Mouse (Mus musculus): ENCODE measurements around the gene 9430038I01Rik. TPM values are rescaled to one million over a fixed set of nuclear protein-coding genes. Genes with fewer than 3 reads are reported as not detected.

Gene 9430038I01Rik
- total RNA-seq, 2 experiments from 2014 or later = 3.1 to 4.4 TPM

GRCm38 (mm10) chr7:137371770-137372169 is 38.8 kb downstream of the 9430038I01Rik start:
- intact Hi-C loops (cut with DNase I) = no loop called here
- no peak for DNase-seq (ENCODE audit: low spot score in 2 of 2)

DNA sequence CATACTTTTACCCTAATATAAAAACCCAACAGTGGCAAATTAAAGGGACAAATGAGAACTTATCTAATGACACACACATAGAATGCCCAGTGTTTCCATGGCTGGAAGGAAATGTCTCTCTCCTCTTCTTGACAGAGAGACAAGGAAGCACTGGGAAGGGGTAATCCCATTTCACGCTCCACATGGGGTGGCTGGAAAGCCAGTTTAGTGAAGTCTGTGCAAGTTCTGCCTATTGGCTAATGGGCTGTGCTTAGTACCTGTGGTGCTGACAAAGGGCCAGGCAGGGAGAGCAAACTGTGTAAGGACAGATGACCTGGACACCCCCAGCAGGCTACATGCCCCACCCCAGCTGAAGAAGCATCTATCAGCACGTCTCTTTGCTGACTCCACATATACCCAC is 40.4 kb downstream of the 9430038I01Rik start:
- intact Hi-C loops (cut with DNase I) = no loop called here
- no peak for DNase-seq (ENCODE audit: low spot score in 2 of 2)

- intact Hi-C loops (cut with DNase I) = loop anchor here (10.0 kb wide), 1 partner anchor 58 kb away; no protein-coding TSS in a partner anchor
- no peak for DNase-seq (ENCODE audit: low spot score in 2 of 2)
Observed at GRCm38 (mm10) chr7:137366736-137367135, 43.8 kb downstream of the 9430038I01Rik start.

DNA sequence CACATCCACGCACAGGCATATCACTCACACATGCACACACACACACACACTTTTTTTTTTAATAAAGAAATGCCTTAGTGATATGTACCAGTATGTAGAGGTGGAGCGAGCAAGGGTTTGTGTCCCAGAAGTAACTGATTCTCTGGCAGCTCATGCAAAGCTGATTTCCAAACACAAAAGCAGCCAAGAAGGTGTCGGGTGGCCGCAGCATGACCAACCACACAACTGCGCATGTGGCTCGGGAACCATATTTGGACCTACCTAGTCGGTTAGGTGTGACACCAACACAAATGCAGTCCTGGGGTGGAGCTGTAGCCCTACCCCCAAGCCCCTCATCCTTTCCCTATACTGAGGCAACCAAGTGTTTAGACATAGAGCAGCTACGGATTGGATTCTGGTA is 45.5 kb downstream of the 9430038I01Rik start:
- DNase-seq (ENCODE audit: low spot score in 2 of 2) = no peak
- intact Hi-C loops (cut with DNase I) = loop anchor here (10.0 kb wide), 1 partner anchor 60 kb away; no protein-coding TSS in a partner anchor

DNA sequence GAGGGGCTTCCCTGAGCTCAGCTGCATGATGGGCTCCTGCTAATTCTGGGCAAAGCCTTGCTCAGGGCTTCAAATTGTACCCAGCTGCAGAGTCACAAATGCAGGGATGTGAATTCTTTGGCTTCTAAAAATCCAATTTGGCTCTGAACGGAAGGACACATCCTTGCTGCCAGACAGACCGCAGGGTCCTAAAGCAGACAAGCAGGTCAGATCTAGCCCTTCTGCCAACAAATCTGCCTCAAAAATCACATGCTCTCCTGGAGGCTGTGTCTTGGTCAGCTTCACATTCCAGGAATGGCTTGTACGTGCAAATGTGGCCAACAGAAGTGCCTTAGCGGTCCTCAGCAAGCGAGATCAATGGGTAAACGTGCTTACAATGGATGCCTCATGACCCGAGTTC is 46.0 kb downstream of the 9430038I01Rik start:
- DNase-seq (ENCODE audit: low spot score in 2 of 2) = no peak

GRCm38 (mm10) chr7:137346860-137347259 is 63.7 kb downstream of the 9430038I01Rik start:
- no peak for DNase-seq (ENCODE audit: low spot score in 2 of 2)
- intact Hi-C loops (cut with DNase I) = no loop called here

More for the DNA sequence above, 46.0 kb downstream of the 9430038I01Rik start:
- intact Hi-C loops (cut with DNase I) = loop anchor here (10.0 kb wide), 1 partner anchor 60 kb away; no protein-coding TSS in a partner anchor

GRCm38 (mm10) chr7:137346068-137346467 is 64.5 kb downstream of the 9430038I01Rik start:
- no peak for DNase-seq (ENCODE audit: low spot score in 2 of 2)
- intact Hi-C loops (cut with DNase I) = no loop called here

- no peak for DNase-seq (ENCODE audit: low spot score in 2 of 2)
- intact Hi-C loops (cut with DNase I) = no loop called here
Observed at GRCm38 (mm10) chr7:137333951-137334350, 76.6 kb downstream of the 9430038I01Rik start.

Other genes starting within 250 kb of the 9430038I01Rik start
- under 1 TPM; 0.32 to 0.72 TPM for gene Ebf3, start 96.3 kb downstream of the 9430038I01Rik start, total RNA-seq (2021)
- 100 to 1,000 TPM in 1 of 2 experiments, 10 to 100 TPM in 1; 93.5 to 100 TPM for gene Glrx3, start 26.9 kb upstream of the 9430038I01Rik start, total RNA-seq (2021)

All from left cerebral cortex, postnatal 36 days (tissue).